Mouse (Mus musculus) lung, embryonic 14.5 days (tissue): ENCODE data around the gene Hfe. TPM values are rescaled to one million over a fixed set of nuclear protein-coding genes. Genes with fewer than 3 reads are reported as not detected.

Experiments
- ATAC-seq: fragments of 200-750 bp; cut with Nextera tagmentation; 2 replicates; pipeline ENCODE4 v1.8.0; 2017; ENCODE audit warnings: mild to moderate bottlenecking, moderate TSS enrichment, moderate library complexity; ENCODE audit not compliant: insufficient read depth
- DNase-seq: peaks from one replicate; pipeline ENCODE4 v3.0.0-alpha.2; 2015
- H3K27ac ChIP-seq: fragments of 300-500 bp; sonication (generic); 2 replicates; pipeline ENCODE4 v1.5.1; 2014; ENCODE audit warnings: low read depth, mild to moderate bottlenecking, moderate library complexity
- H3K27me3 ChIP-seq: fragments of 300-500 bp; sonication (generic); 2 replicates; pipeline ENCODE4 v1.6.1; 2014; ENCODE audit warnings: low read length, control low read depth; ENCODE audit not compliant: insufficient read depth
- H3K36me3 ChIP-seq: fragments of 300-500 bp; sonication (generic); 2 replicates; pipeline ENCODE4 v1.6.1; 2014; ENCODE audit warnings: control low read depth; ENCODE audit not compliant: insufficient read depth
- H3K4me1 ChIP-seq: fragments of 300-500 bp; sonication (generic); 2 replicates; pipeline ENCODE4 v1.6.1; 2014; ENCODE audit warnings: antibody characterized with exemption, control low read depth; ENCODE audit not compliant: insufficient read depth
- H3K4me2 ChIP-seq: fragments of 300-500 bp; sonication (generic); 2 replicates; pipeline ENCODE4 v1.6.1; 2014; ENCODE audit warnings: mild to moderate bottlenecking
- H3K4me3 ChIP-seq: fragments of 300-500 bp; sonication (generic); 2 replicates; pipeline ENCODE4 v1.5.1; 2014; ENCODE audit warnings: low read depth, low read length
- H3K9ac ChIP-seq: fragments of 300-500 bp; sonication (generic); 2 replicates; pipeline ENCODE4 v1.6.1; 2014
- H3K9me3 ChIP-seq: fragments of 300-500 bp; sonication (generic); 2 replicates; pipeline ENCODE4 v1.6.1; 2016; ENCODE audit warnings: low read depth, low read length, control low read depth
- CTCF ChIP-seq: IDR thresholded peaks from 2 replicates; pipeline ENCODE4 v1.5.1; 2016; ENCODE audit warnings: antibody characterized with exemption, low read depth
- WGBS: fragments of 180-500 bp; shearing (Covaris S2); extraction: QIAGEN DNeasy Blood & Tissue Kit; methylation state at CpG from one replicate; pipeline ENCODE4 v1.1.7; 2014; 5-methylcytosine and 5-hydroxymethylcytosine counted together
- microRNA-seq: library from miRNA; unstranded; fragments of <30 nt; microRNA quantifications from one replicate; pipeline ENCODE4, GENCODE M21; 2016; ENCODE audit warnings: borderline number of aligned reads
- polyA plus RNA-seq: library from polyadenylated mRNA; unstranded; fragments of >200 nt; fragmentation: Nextera tagmentation; extraction: Ambion mirVana; gene quantifications from 2 replicates; pipeline ENCODE4 v1.2.1, GENCODE M21; 2014

Gene Hfe
- polyA plus RNA-seq, 1 experiment from 2014 or later = 8.4 TPM

DNA sequence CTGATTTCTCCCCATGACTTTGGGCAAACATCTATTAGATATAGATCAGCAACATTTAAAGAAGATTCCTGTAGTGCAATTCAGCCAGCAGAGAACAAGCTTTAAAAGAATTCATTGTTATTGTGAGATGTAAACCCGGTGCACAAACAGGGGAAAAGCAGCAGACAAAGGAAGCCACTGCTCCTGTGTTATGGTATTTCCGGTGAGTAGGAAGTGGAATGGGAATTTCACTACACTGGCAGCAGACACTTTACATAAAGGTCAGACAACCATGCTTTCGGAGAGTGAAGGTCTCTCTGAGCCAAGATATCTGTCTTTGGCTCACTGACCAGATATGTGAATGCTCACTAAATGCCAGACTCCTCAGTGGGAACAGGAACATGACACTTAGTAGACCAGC lies 48.1 kb downstream of the Hfe start:
- Histone ChIP-seq H3K27me3 (no peaks in the 10 kb centered on the region), H3K9me3 (no peaks in the 10 kb centered on the region), H3K4me1 (no peaks in the 10 kb centered on the region), H3K9ac (no peak overlapping the region), H3K4me3 (no peak overlapping the region), H3K27ac (no peak overlapping the region), H3K36me3 (no peaks in the 10 kb centered on the region), H3K4me2 (no peak overlapping the region)
- ATAC-seq (no peak), DNase-seq (peak; percentile 9)
- no peak for TF ChIP-seq CTCF
- WGBS = 51% methylated on average over 3 of the region's 3 CpGs

DNA sequence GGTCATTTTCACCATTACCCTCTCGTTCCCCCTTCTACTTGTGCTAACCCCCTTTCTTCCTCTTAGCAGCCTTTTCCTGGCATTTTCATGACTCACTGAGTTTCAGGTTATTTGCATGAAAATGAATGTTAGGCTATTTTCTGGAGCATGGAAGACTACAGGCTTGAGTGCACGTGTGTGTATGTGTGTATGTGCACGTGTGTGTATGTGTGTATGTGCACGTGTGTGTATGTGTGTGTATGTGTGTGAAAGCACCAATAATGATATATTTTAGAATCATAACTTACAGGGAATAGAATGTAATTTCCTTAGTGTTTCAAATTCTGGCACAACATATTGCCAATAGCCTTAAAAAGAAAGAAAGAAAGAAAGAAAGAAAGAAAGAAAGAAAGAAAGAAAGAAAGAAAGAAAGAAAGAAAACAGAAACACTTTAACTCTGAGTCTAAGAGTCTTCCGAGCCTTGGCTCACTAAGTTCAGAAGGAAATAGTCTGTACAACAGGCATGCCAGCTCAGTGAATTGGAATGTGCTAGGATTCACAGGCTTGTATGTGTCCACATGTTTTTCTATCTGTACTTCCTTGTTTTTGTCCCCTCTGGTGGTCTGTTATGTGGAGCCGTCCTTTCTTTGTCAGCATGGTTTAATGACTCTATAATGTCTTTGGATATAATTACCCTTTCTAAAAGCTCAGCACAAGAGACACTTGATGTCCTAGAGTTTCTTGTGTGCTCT lies 50.9 kb downstream of the Hfe start:
- ATAC-seq = no peak
- Histone ChIP-seq H3K4me2 (no peak overlapping the region), H3K9ac (no peak overlapping the region), H3K27ac (no peak overlapping the region), H3K4me1 (no peaks in the 10 kb centered on the region), H3K36me3 (no peaks in the 10 kb centered on the region), H3K4me3 (no peak overlapping the region), H3K27me3 (no peaks in the 10 kb centered on the region), H3K9me3 (no peaks in the 10 kb centered on the region)
- 62% methylated on average over 6 of the region's 6 CpGs for WGBS
- no peak for DNase-seq
- TF ChIP-seq CTCF = no peak

Small RNA genes within 50 kb of the gene (microRNA-seq; reads per million reads assigned to microRNA genes)
- not detected for gene Gm44314
- not detected for gene Gm44350
- not detected for gene Gm44484

Other genes starting within 250 kb of the Hfe start
- 0.07 and 0.18 TPM in 2 replicates for gene Btn1a1, start 245.0 kb downstream of the Hfe start, polyA plus RNA-seq
- gene Btn2a2, start 222.0 kb downstream of the Hfe start, polyA plus RNA-seq = 0.63 and 0.73 TPM in 2 replicates
- 7.1 and 7.6 TPM in 2 replicates for gene Hist1h4h, start 179.8 kb downstream of the Hfe start, polyA plus RNA-seq
- 13.0 and 14.6 TPM in 2 replicates for gene Hist1h2af, start 176.9 kb downstream of the Hfe start, polyA plus RNA-seq
- gene Hist1h3g, start 175.4 kb downstream of the Hfe start, polyA plus RNA-seq = 6.6 and 7.5 TPM in 2 replicates
- gene Hist1h2bh, start 167.5 kb downstream of the Hfe start, polyA plus RNA-seq = 1.0 and 1.8 TPM in 2 replicates
- gene Hist1h3f, start 166.8 kb downstream of the Hfe start, polyA plus RNA-seq = 2.0 and 2.6 TPM in 2 replicates
- 1.4 and 2.7 TPM in 2 replicates for gene Hist1h4f, start 159.2 kb downstream of the Hfe start, polyA plus RNA-seq
- gene Hist1h1d, start 157.6 kb downstream of the Hfe start, polyA plus RNA-seq = 0.87 and 0.99 TPM in 2 replicates
- gene Hist1h3e, start 148.5 kb downstream of the Hfe start, polyA plus RNA-seq = 8.2 and 10.6 TPM in 2 replicates
- 164 and 166 TPM in 2 replicates for gene Hist1h2ae, start 139.6 kb downstream of the Hfe start, polyA plus RNA-seq
- gene Hist1h2bg, start 139.5 kb downstream of the Hfe start, polyA plus RNA-seq = 14.9 TPM in 2 replicates
- gene Hist1h2bf, start 136.7 kb downstream of the Hfe start, polyA plus RNA-seq = 7.8 and 12.2 TPM in 2 replicates
- gene Hist1h2ad, start 136.5 kb downstream of the Hfe start, polyA plus RNA-seq = 4.2 and 4.9 TPM in 2 replicates
- 10.0 and 13.9 TPM in 2 replicates for gene Hist1h3d, start 135.1 kb downstream of the Hfe start, polyA plus RNA-seq
- gene Hist1h4d, start 129.3 kb downstream of the Hfe start, polyA plus RNA-seq = 144 and 147 TPM in 2 replicates
- gene Hist1h2be, start 89.7 kb downstream of the Hfe start, polyA plus RNA-seq = 2.5 and 3.0 TPM in 2 replicates
- 22.6 and 25.7 TPM in 2 replicates for gene Hist1h1e, start 88.3 kb downstream of the Hfe start, polyA plus RNA-seq
- 1.5 and 2.1 TPM in 2 replicates for gene Hist1h2ac, start 26.9 kb downstream of the Hfe start, polyA plus RNA-seq
- 52.9 and 55.1 TPM in 2 replicates for gene Hist1h2bc, start 26.7 kb downstream of the Hfe start, polyA plus RNA-seq
- gene Hist1h1t, start 15.0 kb downstream of the Hfe start, polyA plus RNA-seq = not detected in 2 replicates
- 11.2 and 11.4 TPM in 2 replicates for gene Hist1h4c, start 12.4 kb downstream of the Hfe start, polyA plus RNA-seq
- 30.5 and 32.3 TPM in 2 replicates for gene Hist1h1c, start 28.0 kb upstream of the Hfe start, polyA plus RNA-seq
- 11.3 and 16.9 TPM in 2 replicates for gene Hist1h3c, start 34.7 kb upstream of the Hfe start, polyA plus RNA-seq
- gene Hist1h2bb, start 35.9 kb upstream of the Hfe start, polyA plus RNA-seq = 1.6 and 4.0 TPM in 2 replicates
- 70.8 and 71.5 TPM in 2 replicates for gene Hist1h2ab, start 40.3 kb upstream of the Hfe start, polyA plus RNA-seq
- 18.4 and 18.7 TPM in 2 replicates for gene Hist1h3b, start 41.4 kb upstream of the Hfe start, polyA plus RNA-seq
- 4.3 and 7.5 TPM in 2 replicates for gene Hist1h4b, start 46.2 kb upstream of the Hfe start, polyA plus RNA-seq
- 0.66 TPM in 1 of 2 replicates, not detected in the other for gene Hist1h4a, start 50.4 kb upstream of the Hfe start, polyA plus RNA-seq
- gene Hist1h3a, start 51.5 kb upstream of the Hfe start, polyA plus RNA-seq = 7.4 and 9.2 TPM in 2 replicates
- 5.2 and 5.5 TPM in 2 replicates for gene Hist1h1a, start 52.8 kb upstream of the Hfe start, polyA plus RNA-seq
- gene Trim38, start 59.1 kb upstream of the Hfe start, polyA plus RNA-seq = 0.12 TPM in 1 of 2 replicates, not detected in the other
- gene Slc17a2, start 96.1 kb upstream of the Hfe start, polyA plus RNA-seq = 0.08 TPM in 1 of 2 replicates, not detected in the other
- not detected in 2 replicates for gene Slc17a3, start 128.6 kb upstream of the Hfe start, polyA plus RNA-seq
- not detected in 2 replicates for gene Slc17a1, start 156.9 kb upstream of the Hfe start, polyA plus RNA-seq
- not detected in 2 replicates for gene Slc17a4, start 204.2 kb upstream of the Hfe start, polyA plus RNA-seq
- not detected in 2 replicates for gene Hist1h2ba, start 223.3 kb upstream of the Hfe start, polyA plus RNA-seq
- not detected in 2 replicates for gene Hist1h2aa, start 223.6 kb upstream of the Hfe start, polyA plus RNA-seq